Mouse (Mus musculus) midbrain, embryonic 13.5 days (tissue): ENCODE data around the gene Prkg1. TPM values are rescaled to one million over a fixed set of nuclear protein-coding genes. Genes with fewer than 3 reads are reported as not detected.
A peak's percentile ranks its signal among the peaks of the same experiment; 100 is the strongest.
"Not testable (repeated sequence)": the region's sequence is repeated elsewhere in the genome, so short reads cannot be mapped to it uniquely, and the experiment has no call there.

Source experiments
- ATAC-seq: fragments of 200-750 bp; cut with Nextera tagmentation; 2 replicates; pipeline ENCODE4 v1.8.0; 2017; ENCODE audit warnings: mild to moderate bottlenecking, moderate TSS enrichment, moderate library complexity
- H3K27ac ChIP-seq: fragments of 300-500 bp; sonication (generic); 2 replicates; pipeline ENCODE4 v1.5.1; 2015; ENCODE audit warnings: inconsistent platforms, mild to moderate bottlenecking, moderate library complexity
- H3K27me3 ChIP-seq: fragments of 300-500 bp; sonication (generic); 2 replicates; pipeline ENCODE4 v1.6.1; 2015; ENCODE audit warnings: mild to moderate bottlenecking, inconsistent platforms
- H3K36me3 ChIP-seq: fragments of 300-500 bp; sonication (generic); 2 replicates; pipeline ENCODE4 v1.6.1; 2015; ENCODE audit warnings: mild to moderate bottlenecking, inconsistent platforms
- H3K4me1 ChIP-seq: fragments of 300-500 bp; sonication (generic); replicated peaks from 2 replicates; pipeline ENCODE4 v1.6.1; 2015; ENCODE audit warnings: inconsistent platforms
- H3K4me2 ChIP-seq: fragments of 300-500 bp; sonication (generic); replicated peaks from 2 replicates; pipeline ENCODE4 v1.6.1; 2015; ENCODE audit warnings: moderate library complexity, mild to moderate bottlenecking, inconsistent platforms
- H3K4me3 ChIP-seq: fragments of 300-500 bp; sonication (generic); replicated peaks from 2 replicates; pipeline ENCODE4 v1.5.1; 2015; ENCODE audit warnings: mild to moderate bottlenecking, inconsistent platforms
- H3K9ac ChIP-seq: fragments of 300-500 bp; sonication (generic); replicated peaks from 2 replicates; pipeline ENCODE4 v1.6.1; 2015; ENCODE audit warnings: mild to moderate bottlenecking, inconsistent platforms
- H3K9me3 ChIP-seq: fragments of 300-500 bp; sonication (generic); 2 replicates; pipeline ENCODE4 v1.6.1; 2016; ENCODE audit warnings: mild to moderate bottlenecking, inconsistent platforms
- WGBS: fragments of 180-500 bp; shearing (Covaris S2); methylation state at CpG from one replicate; pipeline ENCODE4 v1.1.7; 2015; 5-methylcytosine and 5-hydroxymethylcytosine counted together
- polyA plus RNA-seq: library from polyadenylated mRNA; unstranded; fragments of >200 nt; fragmentation: Nextera tagmentation; extraction: Ambion mirVana; gene quantifications from 2 replicates; pipeline ENCODE4 v1.2.1, GENCODE M21; 2015

Prkg1 gene
- polyA plus RNA-seq, 1 experiment from 2014 or later: 3.7 TPM

DNA sequence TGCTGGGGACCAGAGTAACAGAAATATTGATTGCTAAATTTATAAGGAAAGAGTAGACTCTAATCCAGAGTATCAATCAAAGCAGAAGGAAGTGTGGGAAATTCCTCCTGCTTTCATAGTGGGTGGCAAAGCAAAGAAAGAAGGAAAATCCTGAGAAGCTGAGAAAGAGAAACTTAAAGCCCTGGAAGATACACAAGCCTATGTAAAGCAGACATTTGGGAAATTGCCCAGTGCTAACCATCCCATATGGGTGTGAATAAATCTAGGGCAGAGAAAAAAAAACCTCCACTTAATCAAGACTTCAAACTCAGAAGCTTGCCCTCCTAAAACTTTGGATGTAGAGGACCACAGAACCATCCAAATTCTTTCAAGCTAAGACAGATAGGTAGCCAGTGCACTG lies 532.4 kb downstream of the Prkg1 start:
- Histone ChIP-seq H3K27me3 (no peaks in the 10 kb centered on the region), H3K36me3 (no peaks in the 10 kb centered on the region), H3K9ac (no peak overlapping the region), H3K27ac (no peak overlapping the region), H3K4me2 (no peak overlapping the region), H3K9me3 (no peaks in the 10 kb centered on the region), H3K4me3 (no peak overlapping the region), H3K4me1 (no peaks in the 10 kb centered on the region)
- no peak for ATAC-seq

DNA sequence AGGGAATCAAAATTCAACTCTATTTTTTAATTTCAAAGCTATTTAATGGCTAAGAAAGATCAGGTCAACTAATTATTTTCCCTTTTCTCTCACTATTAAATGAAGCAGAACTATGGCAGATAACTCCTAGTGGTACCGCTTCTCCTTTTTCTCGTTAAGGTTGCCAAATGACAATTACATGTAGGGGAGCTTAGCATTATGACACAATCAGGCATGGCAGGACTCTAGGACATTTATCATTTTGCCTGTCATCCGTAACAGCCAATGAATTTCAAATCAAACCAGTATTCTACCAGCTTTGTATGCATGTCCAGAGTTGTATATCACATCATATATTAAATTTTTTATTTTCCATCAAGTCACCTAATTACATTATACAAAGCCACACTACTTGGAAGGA lies 536.4 kb downstream of the Prkg1 start:
- WGBS: 61% methylated on average over 3 of the region's 3 CpGs
- Histone ChIP-seq H3K27me3 (no peaks in the 10 kb centered on the region), H3K9ac (no peak overlapping the region), H3K4me1 (no peaks in the 10 kb centered on the region), H3K4me2 (no peak overlapping the region), H3K9me3 (no peaks in the 10 kb centered on the region), H3K36me3 (no peaks in the 10 kb centered on the region), H3K4me3 (no peak overlapping the region), H3K27ac (no peak overlapping the region)
- ATAC-seq: no peak

DNA sequence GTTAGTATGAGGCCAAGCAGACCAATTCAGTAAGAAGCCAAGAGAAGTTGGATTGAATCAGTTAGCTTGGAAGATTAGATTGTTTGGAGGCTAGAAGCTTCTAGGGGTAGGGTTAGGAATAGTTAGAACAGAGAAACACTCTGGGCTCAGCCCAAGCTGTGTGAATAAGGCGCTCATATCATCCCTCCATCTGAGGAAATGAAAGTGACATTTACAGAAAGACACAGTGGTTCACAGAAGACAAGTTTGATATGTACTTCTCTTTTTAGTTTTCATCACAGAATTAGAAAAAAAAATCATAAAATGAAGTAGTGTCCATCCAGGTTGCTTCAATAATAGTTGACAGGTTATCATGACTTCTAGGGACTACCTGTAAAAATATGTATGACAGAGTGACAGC lies 541.4 kb downstream of the Prkg1 start:
- no peaks in the 10 kb centered on the region for H3K4me1 ChIP-seq
- H3K9ac ChIP-seq: no peak overlapping the region
- WGBS: 94% methylated on average over 1 of the region's 1 CpGs
- no peaks in the 10 kb centered on the region for H3K9me3 ChIP-seq
- no peak overlapping the region for H3K4me2 ChIP-seq
- no peaks in the 10 kb centered on the region for H3K36me3 ChIP-seq
- no peaks in the 10 kb centered on the region for H3K27me3 ChIP-seq
- no peak for ATAC-seq
- H3K27ac ChIP-seq: no peak overlapping the region
- H3K4me3 ChIP-seq: no peak overlapping the region

GRCm38 (mm10) chr19:31219261-31219660 lies 545.6 kb downstream of the Prkg1 start:
- H3K9me3 ChIP-seq, H3K4me1 ChIP-seq, H3K36me3 ChIP-seq, ATAC-seq, H3K9ac ChIP-seq, H3K27ac ChIP-seq, H3K4me2 ChIP-seq, H3K4me3 ChIP-seq, H3K27me3 ChIP-seq: not testable (repeated sequence)
- 83% methylated on average over 4 of the region's 4 CpGs for WGBS

GRCm38 (mm10) chr19:31210850-31211249 lies 554.0 kb downstream of the Prkg1 start:
- H3K4me3 ChIP-seq: no peak overlapping the region
- H3K27ac ChIP-seq: no peak overlapping the region
- ATAC-seq: no peak
- H3K4me1 ChIP-seq: no peaks in the 10 kb centered on the region
- H3K36me3 ChIP-seq: no peaks in the 10 kb centered on the region
- 81% methylated on average over 3 of the region's 3 CpGs for WGBS
- no peak overlapping the region for H3K9ac ChIP-seq
- no peaks in the 10 kb centered on the region for H3K27me3 ChIP-seq
- no peak overlapping the region for H3K4me2 ChIP-seq
- H3K9me3 ChIP-seq: no peaks in the 10 kb centered on the region

DNA sequence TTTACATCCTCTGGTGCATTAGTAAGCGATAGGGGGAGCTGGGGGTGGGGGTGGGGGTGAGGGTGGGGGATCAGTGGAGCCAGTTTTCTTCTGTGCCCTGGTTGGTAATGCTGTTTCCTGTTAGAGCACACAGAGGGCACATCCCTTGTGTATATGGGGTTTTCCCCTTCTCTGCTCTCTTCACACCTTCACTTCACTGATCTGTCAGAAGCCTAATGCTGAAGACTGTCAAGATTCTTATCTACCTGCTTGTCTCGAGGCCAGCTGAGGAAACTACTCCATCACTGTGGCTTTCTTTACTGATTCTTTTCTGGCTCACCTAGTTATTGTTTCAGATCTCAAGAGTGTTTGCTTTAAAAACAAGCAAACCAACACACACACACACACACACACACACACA lies 554.4 kb downstream of the Prkg1 start:
- no peak overlapping the region for H3K9ac ChIP-seq
- ATAC-seq: no peak
- no peaks in the 10 kb centered on the region for H3K36me3 ChIP-seq
- no peaks in the 10 kb centered on the region for H3K9me3 ChIP-seq
- no peak overlapping the region for H3K4me3 ChIP-seq
- H3K4me1 ChIP-seq: no peaks in the 10 kb centered on the region
- H3K27ac ChIP-seq: no peak overlapping the region
- H3K4me2 ChIP-seq: no peak overlapping the region
- 72% methylated on average over 2 of the region's 2 CpGs for WGBS
- no peaks in the 10 kb centered on the region for H3K27me3 ChIP-seq

GRCm38 (mm10) chr19:31199583-31199982 lies 565.2 kb downstream of the Prkg1 start:
- H3K9me3 ChIP-seq: no peaks in the 10 kb centered on the region
- 42% methylated on average over 5 of the region's 5 CpGs for WGBS
- H3K4me2 ChIP-seq: no peak overlapping the region
- no peaks in the 10 kb centered on the region for H3K27me3 ChIP-seq
- no peaks in the 10 kb centered on the region for H3K36me3 ChIP-seq
- ATAC-seq: no peak
- H3K27ac ChIP-seq: no peak overlapping the region
- peaks cover 18% of the 10 kb centered on the region for H3K4me1 ChIP-seq
- no peak overlapping the region for H3K4me3 ChIP-seq
- no peak overlapping the region for H3K9ac ChIP-seq

DNA sequence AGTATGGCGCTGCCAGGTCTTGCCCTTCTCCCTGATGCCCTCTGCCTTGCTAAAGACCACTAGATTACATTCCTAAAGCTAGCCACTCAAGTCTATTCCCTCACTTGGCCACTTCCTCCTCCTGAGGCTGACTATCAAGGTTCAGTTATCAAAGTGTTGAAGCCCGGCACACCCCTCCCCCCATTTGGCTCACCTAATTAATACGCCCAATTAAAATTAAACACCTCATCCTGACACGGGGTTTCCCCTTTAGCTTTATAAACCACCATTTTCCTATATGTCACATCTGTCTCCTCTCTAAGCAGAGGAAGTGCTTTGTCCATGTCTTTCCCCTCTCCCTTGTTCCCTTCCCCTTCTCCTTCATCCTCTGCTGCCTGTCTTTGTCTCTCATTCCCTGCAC lies 566.4 kb downstream of the Prkg1 start:
- Histone ChIP-seq H3K9me3 (no peaks in the 10 kb centered on the region), H3K4me1 (peaks cover 18% of the 10 kb centered on the region), H3K27me3 (no peaks in the 10 kb centered on the region), H3K4me3 (no peak overlapping the region), H3K9ac (no peak overlapping the region), H3K4me2 (no peak overlapping the region), H3K36me3 (no peaks in the 10 kb centered on the region), H3K27ac (no peak overlapping the region)
- 68% methylated on average over 4 of the region's 4 CpGs for WGBS
- ATAC-seq: no peak

GRCm38 (mm10) chr19:31197076-31197475 lies 567.8 kb downstream of the Prkg1 start:
- Histone ChIP-seq H3K27me3 (no peaks in the 10 kb centered on the region), H3K4me3 (no peak overlapping the region)
- no peak for ATAC-seq

GRCm38 (mm10) chr19:31188559-31189218 lies 576.1 kb downstream of the Prkg1 start:
- ATAC-seq: no peak
- 0 out of 2 replicates have a peak overlapping the region, but pooled peaks have one; percentile 4 for H3K27ac ChIP-seq
- WGBS: 59% methylated on average over 6 of the region's 6 CpGs

More at GRCm38 (mm10) chr19:31197076-31197475, 567.8 kb downstream of the Prkg1 start:
- WGBS: 91% methylated on average over 6 of the region's 6 CpGs
- Histone ChIP-seq H3K9me3 (no peaks in the 10 kb centered on the region), H3K4me1 (peaks cover 18% of the 10 kb centered on the region), H3K9ac (no peak overlapping the region), H3K4me2 (no peak overlapping the region), H3K27ac (no peak overlapping the region), H3K36me3 (no peaks in the 10 kb centered on the region)

GRCm38 (mm10) chr19:31180757-31181156 lies 584.1 kb downstream of the Prkg1 start:
- no peak for ATAC-seq
- Histone ChIP-seq H3K27me3 (no peaks in the 10 kb centered on the region), H3K4me3 (no peak overlapping the region), H3K9me3 (no peaks in the 10 kb centered on the region), H3K36me3 (no peaks in the 10 kb centered on the region), H3K9ac (no peak overlapping the region), H3K4me2 (no peak overlapping the region), H3K27ac (no peak overlapping the region), H3K4me1 (no peaks in the 10 kb centered on the region)
- 85% methylated on average over 4 of the region's 4 CpGs for WGBS

More at GRCm38 (mm10) chr19:31188559-31189218, 576.1 kb downstream of the Prkg1 start:
- H3K27me3 ChIP-seq: no peaks in the 10 kb centered on the region
- no peaks in the 10 kb centered on the region for H3K36me3 ChIP-seq
- peaks cover 8% of the 10 kb centered on the region for H3K4me1 ChIP-seq
- no peaks in the 10 kb centered on the region for H3K9me3 ChIP-seq
- H3K4me3 ChIP-seq: no peak overlapping the region
- no peak overlapping the region for H3K9ac ChIP-seq
- H3K4me2 ChIP-seq: no peak overlapping the region

DNA sequence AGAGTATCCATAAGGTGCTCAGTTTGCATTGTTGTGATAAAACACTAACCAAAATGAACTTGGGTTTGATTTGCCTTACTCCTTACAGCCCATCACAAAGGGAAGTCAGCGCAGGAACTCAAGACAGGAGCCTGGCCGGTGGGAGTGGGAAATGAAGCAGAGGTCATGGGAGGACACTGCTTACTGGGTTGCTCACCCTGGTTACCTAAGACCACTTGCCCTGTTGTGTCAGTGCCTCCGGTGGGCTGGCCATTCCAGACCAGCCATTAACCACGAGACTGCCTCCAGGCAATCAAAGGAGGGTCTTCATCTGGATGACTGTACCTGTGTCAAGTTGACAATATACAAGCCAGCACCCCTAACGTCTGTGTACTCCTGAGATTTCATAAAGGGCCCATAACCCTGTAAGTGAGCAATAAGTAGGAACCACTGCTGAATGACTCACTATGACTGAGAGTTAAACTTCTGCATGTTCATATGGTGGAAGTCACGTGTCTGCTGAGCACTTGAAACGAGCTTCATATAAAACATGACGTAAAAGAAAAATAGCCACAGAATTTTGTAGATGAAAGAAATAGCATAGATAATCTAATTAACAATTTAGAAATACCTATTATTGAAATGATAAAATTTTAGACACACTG lies 587.4 kb downstream of the Prkg1 start:
- Histone ChIP-seq H3K27ac (no peak overlapping the region), H3K9me3 (no peaks in the 10 kb centered on the region), H3K36me3 (no peaks in the 10 kb centered on the region), H3K27me3 (no peaks in the 10 kb centered on the region), H3K4me3 (no peak overlapping the region), H3K4me1 (no peaks in the 10 kb centered on the region), H3K9ac (no peak overlapping the region), H3K4me2 (no peak overlapping the region)
- no peak for ATAC-seq
- 87% methylated on average over 8 of the region's 8 CpGs for WGBS

- Histone ChIP-seq H3K27me3 (no peaks in the 10 kb centered on the region), H3K9me3 (no peaks in the 10 kb centered on the region), H3K4me3 (no peak overlapping the region), H3K4me2 (no peak overlapping the region), H3K4me1 (no peaks in the 10 kb centered on the region), H3K27ac (no peak overlapping the region), H3K9ac (no peak overlapping the region), H3K36me3 (no peaks in the 10 kb centered on the region)
- no peak for ATAC-seq
- 85% methylated on average over 1 of the region's 1 CpGs for WGBS
Measured at GRCm38 (mm10) chr19:31170985-31171384, 593.8 kb downstream of the Prkg1 start.
